Mouse (Mus musculus) myocyte (in vitro differentiated cells): ENCODE results near the gene Bst2.

Source experiments
- E2F4 ChIP-seq: IDR thresholded peaks from one replicate; pipeline ENCODE4 v1.6.1; 2011; ENCODE audit warnings: mild to moderate bottlenecking, control low read depth, moderate library complexity; ENCODE audit not compliant: insufficient read depth
- MAX ChIP-seq: IDR thresholded peaks from one replicate; pipeline ENCODE4 v1.6.1; 2011; ENCODE audit warnings: low read depth, mild to moderate bottlenecking, control low read depth
- MYOD1 ChIP-seq, 3 experiments: IDR thresholded peaks; one replicate each; pipeline ENCODE4 v1.6.1; 2011; ENCODE audit warnings: control low read depth in 2 of 3, low read depth in 2 of 3, mild to moderate bottlenecking in 2 of 3, moderate library complexity in 1 of 3; ENCODE audit not compliant: insufficient read length in 2 of 3, control insufficient read depth in 1 of 3
- MYOG ChIP-seq, 3 experiments: IDR thresholded peaks; one replicate each; pipeline ENCODE4 v1.6.1; 2011; ENCODE audit warnings: control low read depth in 2 of 3, low read depth in 2 of 3, mild to moderate bottlenecking in 2 of 3; ENCODE audit not compliant: insufficient read length in 2 of 3, control insufficient read depth in 1 of 3, insufficient read depth in 1 of 3
- POLR2A ChIP-seq: IDR thresholded peaks from one replicate; pipeline ENCODE4 v1.6.1; 2011; ENCODE audit warnings: low read depth, mild to moderate bottlenecking, control low read depth, moderate library complexity; ENCODE audit not compliant: insufficient read length
- POLR2AphosphoS2 ChIP-seq: IDR thresholded peaks from one replicate; pipeline ENCODE4 v1.6.1; 2011; ENCODE audit warnings: low read depth, control low read depth; ENCODE audit not compliant: insufficient read length
- REST ChIP-seq: IDR thresholded peaks from one replicate; pipeline ENCODE4 v1.6.1; 2011; ENCODE audit warnings: mild to moderate bottlenecking, control low read depth, moderate library complexity; ENCODE audit not compliant: insufficient read depth, insufficient read length
- TCF12 ChIP-seq: IDR thresholded peaks from one replicate; pipeline ENCODE4 v1.6.1; 2011; ENCODE audit warnings: mild to moderate bottlenecking, control low read depth; ENCODE audit not compliant: poor library complexity, insufficient read depth, severe bottlenecking

- TF ChIP-seq E2F4 (no peak), MAX (no peak), POLR2A (no peak), TCF12 (no peak), MYOG (IDR thresholded peaks at IDR 0.05; ENCODE audit: control insufficient read depth in 1 of 3, insufficient read depth in 1 of 3, insufficient read length in 2 of 3, low read depth in 2 of 3) (no peak), REST (no peak), MYOD1 (IDR thresholded peaks at IDR 0.05; ENCODE audit: control insufficient read depth in 1 of 3, insufficient read length in 2 of 3, low read depth in 2 of 3) (no peak), POLR2AphosphoS2 (no peak)
Measured at GRCm38 (mm10) chr8:71527162-71527870, 9.9 kb downstream of the Bst2 start.
